Mouse (Mus musculus): ENCODE measurements around the gene Srgap2.

DNA sequence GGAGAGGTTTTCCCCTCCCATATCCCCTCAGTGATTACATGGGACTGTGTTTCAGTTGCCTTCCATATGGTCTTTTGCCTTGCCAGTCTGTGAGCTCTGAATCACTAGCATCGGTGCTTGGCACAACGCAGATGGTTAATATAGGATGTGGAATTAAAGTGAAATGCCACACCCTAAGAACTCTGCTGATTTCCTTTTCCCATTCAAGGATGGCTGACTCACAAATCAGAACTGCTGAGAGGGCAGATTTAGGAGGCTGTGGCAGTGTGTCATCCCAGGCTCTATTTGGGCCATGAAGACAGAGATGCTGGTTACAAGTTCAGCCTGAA, 233.3 kb downstream of the Srgap2 start:
- TF ChIP-seq CTCF (IDR thresholded peaks at IDR 0.05; ENCODE audit: extremely low read depth, insufficient read depth, low read length) (no peak), POLR2A (IDR thresholded peaks at IDR 0.05; ENCODE audit: extremely low read depth, insufficient read depth, low read length) (no peak)

Measured in cortical plate, adult 2 months (tissue).